Comparison of ENCODE assay signal across 18 mouse cellular contexts in genomic region chr9:107267028-107267427, GRCm38 (mm10). TPM values are rescaled to one million over a fixed set of nuclear protein-coding genes. Genes with fewer than 3 reads are reported as not detected.
"Had no signal": no experiment of that assay in that cellular context is flagged by ENCODE, and none has a peak within 500 bp of the region (broad histone marks: within the 10 kb centered on the region; RNA-seq: fewer than 3 reads in every experiment).

No protein-coding gene starts in this region.

- H3K27ac ChIP-seq: lung, embryonic 15.5 days; midbrain, embryonic 13.5 days; midbrain, embryonic 15.5 days; neural tube, embryonic 13.5 days; neural tube, embryonic 15.5 days; stomach, embryonic 15.5 days; stomach, postnatal 0 days had no signal

- H3K4me1 ChIP-seq: lung, embryonic 15.5 days; midbrain, embryonic 13.5 days; midbrain, embryonic 15.5 days; neural tube, embryonic 13.5 days; neural tube, embryonic 15.5 days had no signal

- H3K9ac ChIP-seq: liver, postnatal 0 days; lung, embryonic 15.5 days; midbrain, embryonic 13.5 days; midbrain, embryonic 15.5 days; neural tube, embryonic 13.5 days; neural tube, embryonic 15.5 days; stomach, embryonic 15.5 days had no signal

- H3K36me3 ChIP-seq: lung, embryonic 15.5 days; midbrain, embryonic 13.5 days; midbrain, embryonic 15.5 days; neural tube, embryonic 13.5 days; neural tube, embryonic 15.5 days; stomach, embryonic 15.5 days had no signal

- H3K4me2 ChIP-seq: lung, embryonic 15.5 days; midbrain, embryonic 11.5 days; midbrain, embryonic 13.5 days; midbrain, embryonic 15.5 days; neural tube, embryonic 13.5 days; neural tube, embryonic 15.5 days; stomach, embryonic 15.5 days had no signal

- H3K27me3 ChIP-seq: lung, embryonic 15.5 days; megakaryocyte, embryonic 14.5 days; midbrain, embryonic 13.5 days; midbrain, embryonic 15.5 days; neural tube, embryonic 13.5 days; neural tube, embryonic 15.5 days; stomach, embryonic 15.5 days had no signal

- ATAC-seq: liver, postnatal 0 days; lung, postnatal 0 days; midbrain, embryonic 13.5 days; midbrain, embryonic 15.5 days had no signal

- H3K9me3 ChIP-seq: lung, embryonic 15.5 days; megakaryocyte, embryonic 14.5 days; midbrain, embryonic 13.5 days; midbrain, embryonic 15.5 days; neural tube, embryonic 13.5 days; neural tube, embryonic 15.5 days; stomach, embryonic 15.5 days had no signal

- DNase-seq: liver, postnatal 0 days; lung, adult 2 months; lung, postnatal 14 days; lung, postnatal 36 days; right cerebral cortex, postnatal 14 days; thymus, postnatal 14 days; thymus, postnatal 36 days had no signal

- H3K4me3 ChIP-seq: lung, embryonic 15.5 days; megakaryocyte, embryonic 14.5 days; midbrain, embryonic 13.5 days; midbrain, embryonic 15.5 days; neural tube, embryonic 13.5 days; neural tube, embryonic 15.5 days; stomach, embryonic 15.5 days had no signal

RNA-seq across cellular contexts. Expression of gene Dock3, which starts 35.3 kb away (rescaled TPM):
- total RNA-seq: monocyte, adult 5-6 weeks had no signal
- polyA plus RNA-seq: liver, postnatal 0 days had no signal
